Mouse (Mus musculus) liver, embryonic 14 days (tissue): ENCODE measurements around the gene Eef1a1. TPM values are rescaled to one million over a fixed set of nuclear protein-coding genes. Genes with fewer than 3 reads are reported as not detected.

Experiments used
- polyA plus RNA-seq: library from polyadenylated mRNA; depleted of rRNA; stranded (reverse); fragments of >200 nt; gene quantifications from 2 replicates; pipeline ENCODE4 v1.2.3, GENCODE M21; 2012; rRNA removed

The Eef1a1 gene
- polyA plus RNA-seq, result 4,310 and 4,502 TPM in 2 replicates

GRCm38 (mm10) chr9:78488890-78489420 is at the start of gene Eef1a1:
Gene Eef1a1, minus strand, starts transcription at chr9:78489151.

GRCm38 (mm10) chr9:78447973-78448873 is 40.7 kb downstream of the Eef1a1 start, which contains the start of the genes Mto1 and Gm17324:
Gene Mto1, plus strand, starts transcription at chr9:78448208.
Gene Gm17324, minus strand, starts transcription at chr9:78448786.

GRCm38 (mm10) chr9:78442579-78443392 is 46.2 kb downstream of the Eef1a1 start, which contains the start of gene Cgas:
Gene Cgas, minus strand, starts transcription at chr9:78443237.

Other genes with a start within 250 kb of the Eef1a1 start
- not detected in 2 replicates for gene Gm3776, start 232.0 kb downstream of the Eef1a1 start, polyA plus RNA-seq
- gene Gm10639, start 199.2 kb downstream of the Eef1a1 start, polyA plus RNA-seq, result 0.03 TPM in 1 of 2 replicates, not detected in the other
- gene Omt2a, start 174.4 kb downstream of the Eef1a1 start, polyA plus RNA-seq, result not detected in 2 replicates
- not detected in 2 replicates for gene Omt2b, start 161.6 kb downstream of the Eef1a1 start, polyA plus RNA-seq
- 0.09 and 0.16 TPM in 2 replicates for gene Gsta2, start 133.4 kb downstream of the Eef1a1 start, polyA plus RNA-seq
- gene Dppa5a, start 121.0 kb downstream of the Eef1a1 start, polyA plus RNA-seq, result not detected in 2 replicates
- gene Ooep, start 110.4 kb downstream of the Eef1a1 start, polyA plus RNA-seq, result not detected in 2 replicates
- 0.02 and 0.06 TPM in 2 replicates for gene Ddx43, start 93.4 kb downstream of the Eef1a1 start, polyA plus RNA-seq
- gene Cgas, start 45.9 kb downstream of the Eef1a1 start, polyA plus RNA-seq, result 0.98 and 1.4 TPM in 2 replicates
- 14.2 and 14.6 TPM in 2 replicates for gene Mto1, start 40.9 kb downstream of the Eef1a1 start, polyA plus RNA-seq
- gene Gm17324, start 40.4 kb downstream of the Eef1a1 start, polyA plus RNA-seq, result 0.15 and 0.18 TPM in 2 replicates
- gene Slc17a5, start 98.9 kb upstream of the Eef1a1 start, polyA plus RNA-seq, result 2.0 and 2.4 TPM in 2 replicates
- 0.07 and 0.14 TPM in 2 replicates for gene Cd109, start 126.4 kb upstream of the Eef1a1 start, polyA plus RNA-seq